Mouse (Mus musculus) kidney, adult 2 months (tissue): Measurements from ENCODE around the gene Abl2.

Experiments used
- CTCF ChIP-seq: fragments of 200-500 bp; conservative IDR thresholded peaks from 2 replicates; pipeline ENCODE4 v1.5.1; 2011; ENCODE audit warnings: low read depth, mild to moderate bottlenecking, control low read depth, low read length, moderate library complexity, mixed read lengths; ENCODE audit not compliant: insufficient read depth, insufficient read length
- POLR2A ChIP-seq: fragments of 200-500 bp; IDR thresholded peaks from one replicate; pipeline ENCODE4 v1.6.1; 2011; ENCODE audit warnings: low read depth, low read length, control low read depth

GRCm38 (mm10) chr1:156633095-156633494, 74.5 kb downstream of the Abl2 start:
- TF ChIP-seq CTCF, result peak; percentile 24; the same call in 1 of the 2 replicates
- no peak for TF ChIP-seq POLR2A
